Mouse (Mus musculus) c-Kit-positive CD71-positive TER-119-negative erythroid progenitor cells, embryonic 14.5 days (primary cell): Measurements from ENCODE around the gene Thap7.

Experiments
- DNase-seq: peaks from one replicate; pipeline ENCODE4 v3.0.0-alpha.2; 2013; ENCODE audit warnings: low read depth

The Thap7 gene

DNA sequence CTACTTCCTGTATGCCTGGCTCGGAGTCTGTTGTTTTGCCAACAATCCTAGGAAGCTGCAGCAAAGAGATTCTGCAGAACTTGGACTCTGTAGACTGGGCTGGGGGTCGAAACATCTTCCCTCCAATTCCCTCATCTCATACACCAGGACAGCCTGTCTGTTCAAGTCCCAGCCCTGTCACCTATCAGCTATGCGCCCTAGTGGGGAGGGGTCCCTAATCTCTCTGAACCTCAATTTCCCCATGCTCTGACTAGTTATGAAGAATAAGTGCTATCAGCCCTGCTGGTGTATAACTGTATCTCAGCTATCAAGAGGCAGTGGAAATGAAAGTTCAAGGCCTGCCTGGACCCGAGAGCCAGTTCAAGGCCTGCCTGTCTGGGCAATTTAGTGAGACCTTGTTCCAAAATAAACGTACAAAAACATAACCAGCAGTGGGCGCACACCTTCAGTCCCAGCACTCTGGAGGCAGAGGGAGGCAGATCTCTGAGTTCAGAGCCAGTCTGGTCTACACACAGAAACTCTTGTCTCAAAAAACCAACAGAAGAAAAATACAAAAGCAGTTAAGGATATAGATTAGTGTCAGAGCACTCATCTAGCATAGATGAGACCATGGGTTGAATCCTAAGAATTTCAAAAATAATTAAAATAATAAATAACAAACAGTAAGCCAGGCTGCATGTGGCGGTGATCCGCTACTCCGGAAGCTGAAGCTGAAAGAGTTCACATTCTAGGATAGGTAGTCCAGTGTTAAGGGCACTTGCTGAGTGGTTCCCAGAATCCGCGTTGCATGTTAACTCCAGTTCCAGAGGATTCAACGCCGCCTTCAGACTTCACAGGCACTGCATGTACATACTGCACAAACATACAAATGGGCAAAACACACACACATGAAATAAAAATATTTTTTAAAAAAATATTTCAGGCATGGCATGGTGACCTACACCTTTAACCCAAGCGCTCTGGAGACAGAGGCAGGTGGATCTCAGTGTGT lies 42.2 kb downstream of the Thap7 start:
- no peak for DNase-seq

DNA sequence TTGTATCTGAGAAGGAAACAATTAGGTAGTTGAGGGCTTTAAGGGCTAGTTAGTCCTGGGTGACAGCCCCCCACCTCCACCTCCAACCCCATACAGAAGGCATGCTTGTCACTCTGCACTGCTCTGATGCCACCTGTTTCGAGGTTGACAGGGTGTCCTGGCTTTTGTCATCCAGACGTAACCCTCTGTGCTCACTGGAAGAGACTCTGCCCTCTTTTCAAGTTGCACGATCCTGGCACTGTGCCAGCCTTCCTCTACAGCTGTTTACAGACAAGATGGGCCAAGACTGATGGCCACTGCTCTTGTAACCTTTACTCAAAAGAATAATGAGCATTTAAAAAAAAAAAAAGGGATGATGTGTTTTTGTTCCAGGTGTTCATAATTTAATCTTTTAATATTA lies 44.4 kb downstream of the Thap7 start:
- no peak for DNase-seq

DNA sequence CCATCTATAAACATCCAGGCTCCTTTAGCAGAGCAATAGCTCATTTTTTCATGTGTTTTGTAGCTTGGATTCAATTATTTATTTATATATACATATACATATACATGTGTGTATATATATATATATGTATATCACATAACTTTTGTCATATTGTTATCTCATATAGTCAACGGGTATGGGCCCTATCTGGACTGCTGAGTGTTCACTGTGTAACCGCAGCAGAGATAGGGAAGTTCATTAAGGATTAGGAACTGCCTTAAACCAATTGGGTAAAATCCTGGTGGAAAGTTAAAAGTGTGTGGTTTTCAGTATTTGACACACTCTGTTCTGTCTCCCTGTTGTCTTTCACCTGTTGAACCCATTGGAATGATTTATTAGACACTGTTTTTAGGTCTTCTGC lies 49.5 kb downstream of the Thap7 start:
- no peak for DNase-seq

DNA sequence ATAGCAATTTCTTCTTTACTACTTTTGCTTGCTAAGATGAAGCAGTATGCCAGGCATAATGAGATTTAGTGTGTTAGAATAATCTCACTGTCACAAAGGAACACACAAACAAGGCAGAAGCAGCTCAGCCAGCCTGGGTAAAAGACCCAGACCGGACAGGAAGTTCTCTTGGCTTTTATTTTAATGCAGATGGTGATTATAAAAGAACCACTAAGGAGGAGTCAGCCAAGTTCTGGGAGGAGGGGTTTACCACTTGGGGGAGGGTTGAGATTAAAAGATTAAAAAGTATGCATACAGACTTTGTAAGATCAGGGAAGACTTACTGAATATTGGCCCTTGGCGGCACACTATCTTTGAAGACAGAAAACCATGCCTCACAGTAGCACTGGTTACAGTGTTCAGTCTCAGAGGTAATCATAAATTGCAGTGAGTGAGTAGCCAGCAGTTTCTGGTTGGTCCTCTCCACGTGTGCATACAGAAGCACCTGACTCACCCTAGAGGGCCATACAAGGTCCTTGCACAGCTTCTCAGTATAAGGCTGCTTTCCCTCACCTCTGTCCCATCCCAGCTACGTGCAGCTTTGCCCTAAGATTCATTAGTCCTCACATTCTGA lies 52.5 kb downstream of the Thap7 start:
- DNase-seq = no peak
